Mouse (Mus musculus) lung, postnatal 36 days (tissue): ENCODE results near the gene Gm9958.

Experiments
- DNase-seq: peaks from one replicate; pipeline ENCODE4 v3.0.0; 2022; ENCODE audit warnings: mixed read lengths

Gene Gm9958

DNA sequence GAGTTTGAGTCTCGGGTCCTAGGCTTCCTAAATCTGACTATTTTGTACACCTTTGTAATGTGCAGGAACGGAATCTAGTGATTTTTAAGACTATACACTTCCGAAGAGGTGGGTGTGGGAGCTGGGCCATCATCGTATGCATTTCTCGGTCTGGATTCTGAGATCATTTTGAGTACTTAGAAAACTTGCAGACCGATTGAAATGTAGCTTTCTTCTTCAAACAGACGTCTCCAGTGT, at the start of gene Gm9958:
TSS of gene Gm9958 (plus strand) at position 138 of the 237 bp plus-strand sequence.
- DNase-seq: no peak

GRCm38 (mm10) chr5:90331071-90331470, 35.9 kb upstream of the Gm9958 start:
- peak; percentile 65 for DNase-seq

- no peak for DNase-seq
Measured at GRCm38 (mm10) chr5:90332478-90332877, 34.5 kb upstream of the Gm9958 start.

- DNase-seq: peak; percentile 13
Measured at GRCm38 (mm10) chr5:90338177-90339091, 28.6 kb upstream of the Gm9958 start.

GRCm38 (mm10) chr5:90339129-90339952, 27.7 kb upstream of the Gm9958 start:
- peak; percentile 81 for DNase-seq

DNA sequence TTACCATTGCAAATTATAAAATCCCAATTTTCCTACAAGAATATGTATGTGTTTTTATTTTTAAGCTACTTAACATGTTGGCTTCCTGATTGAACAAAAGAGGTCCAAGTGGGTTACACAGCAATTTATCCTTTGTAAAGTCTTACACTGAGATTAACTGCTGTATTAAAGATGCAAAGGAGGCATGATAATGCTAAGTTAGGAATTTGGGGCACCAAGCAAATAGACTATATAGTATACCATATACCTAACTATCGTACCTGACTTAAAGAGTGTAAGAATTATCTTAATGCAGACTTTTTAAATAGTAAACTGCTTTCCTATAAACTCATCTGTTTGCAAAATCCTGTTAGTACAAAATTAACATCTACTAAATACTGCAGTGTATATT, 27.1 kb upstream of the Gm9958 start:
- DNase-seq: no peak

- DNase-seq: peak; percentile 12
Measured at GRCm38 (mm10) chr5:90340847-90341246, 26.2 kb upstream of the Gm9958 start.

DNA sequence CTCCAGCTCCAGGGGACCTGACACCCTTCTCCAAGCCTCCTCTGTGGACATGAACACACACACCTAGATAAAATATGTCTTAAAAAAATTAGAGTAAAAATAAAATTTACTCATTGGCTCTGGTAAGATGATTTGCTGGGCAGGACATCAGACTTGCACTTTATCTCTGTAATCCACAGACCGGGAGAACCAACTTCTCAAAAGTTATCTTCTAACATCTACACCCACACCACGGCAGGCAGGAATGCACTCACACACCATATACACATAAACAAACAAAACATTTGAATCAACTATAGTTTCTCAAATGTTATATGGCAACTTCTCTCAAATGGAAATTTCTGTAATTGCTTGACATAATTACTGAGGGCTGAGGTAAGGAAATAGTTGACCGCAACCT, 20.1 kb upstream of the Gm9958 start:
- DNase-seq: no peak

DNA sequence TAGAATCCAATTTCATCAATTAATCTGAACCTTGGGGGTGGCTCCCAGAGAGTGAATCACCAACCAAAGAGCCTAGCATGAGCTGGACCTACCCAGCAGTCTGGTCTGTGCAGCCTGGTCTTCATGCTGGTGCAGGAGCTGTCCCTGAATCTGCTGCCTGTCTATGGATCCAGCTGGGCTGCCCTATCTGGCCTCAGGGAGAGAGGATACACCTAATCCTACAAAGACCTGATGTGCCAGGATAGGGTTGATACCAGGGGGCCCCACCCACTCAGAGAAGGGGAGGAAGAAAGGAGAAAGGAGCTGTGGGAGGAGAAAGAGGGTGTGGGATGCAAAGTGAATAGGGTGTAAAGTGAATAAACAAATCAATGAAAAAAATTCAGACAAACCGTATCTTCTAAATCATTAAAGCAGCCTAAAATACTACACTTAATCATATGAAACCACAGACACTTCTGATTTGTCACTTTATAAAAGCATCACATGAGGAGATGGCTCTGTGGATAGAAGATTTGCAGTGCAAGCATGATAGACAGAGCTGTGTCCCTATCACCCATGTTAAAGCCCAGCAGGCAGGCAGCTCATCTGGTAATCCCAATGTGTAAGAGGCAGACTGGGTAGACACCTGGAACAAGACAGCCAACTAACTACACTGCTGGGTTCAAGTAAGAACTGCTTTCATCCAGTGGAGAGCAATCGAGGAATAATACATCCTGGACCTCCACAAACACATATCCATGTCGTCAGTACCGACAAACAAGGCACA, 13.3 kb upstream of the Gm9958 start:
- no peak for DNase-seq

DNA sequence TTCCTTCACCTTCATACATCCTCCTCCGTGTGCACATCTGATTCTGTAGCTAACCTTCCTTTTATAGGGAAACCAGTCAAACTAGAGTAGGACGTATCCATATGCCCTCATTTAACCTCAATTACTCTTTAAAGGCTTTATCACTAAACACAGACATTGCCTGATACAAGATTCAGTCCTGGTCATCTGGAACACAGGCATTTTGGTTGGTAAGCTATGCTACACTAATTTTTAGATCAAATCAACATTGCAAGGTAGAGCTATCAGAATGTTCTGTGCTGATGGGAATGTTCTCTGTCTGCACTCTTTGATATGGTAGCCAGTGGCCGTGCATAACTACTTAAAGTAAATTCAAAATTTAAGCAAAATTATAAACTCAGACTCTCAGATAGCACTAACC, 11.2 kb upstream of the Gm9958 start:
- DNase-seq: no peak

DNA sequence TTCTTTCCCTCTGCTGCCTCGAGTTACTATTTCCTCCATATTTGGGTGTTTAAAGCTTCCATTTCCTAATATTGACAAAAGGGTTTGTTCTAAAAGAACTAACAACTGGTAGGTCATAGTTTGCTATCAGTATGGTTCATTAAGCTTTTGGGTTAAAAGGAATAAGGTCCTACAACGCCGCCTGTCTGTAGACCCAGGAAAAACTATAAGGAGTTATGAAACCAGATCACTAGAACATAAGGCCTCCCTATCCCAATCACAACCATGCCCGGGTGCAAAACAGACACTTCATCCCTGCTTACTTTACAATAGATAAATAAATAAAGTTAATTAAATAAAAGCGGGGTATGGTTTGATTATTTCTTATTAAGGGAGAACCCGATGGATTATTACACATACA, 2.5 kb upstream of the Gm9958 start:
- DNase-seq: peak; percentile 95

DNA sequence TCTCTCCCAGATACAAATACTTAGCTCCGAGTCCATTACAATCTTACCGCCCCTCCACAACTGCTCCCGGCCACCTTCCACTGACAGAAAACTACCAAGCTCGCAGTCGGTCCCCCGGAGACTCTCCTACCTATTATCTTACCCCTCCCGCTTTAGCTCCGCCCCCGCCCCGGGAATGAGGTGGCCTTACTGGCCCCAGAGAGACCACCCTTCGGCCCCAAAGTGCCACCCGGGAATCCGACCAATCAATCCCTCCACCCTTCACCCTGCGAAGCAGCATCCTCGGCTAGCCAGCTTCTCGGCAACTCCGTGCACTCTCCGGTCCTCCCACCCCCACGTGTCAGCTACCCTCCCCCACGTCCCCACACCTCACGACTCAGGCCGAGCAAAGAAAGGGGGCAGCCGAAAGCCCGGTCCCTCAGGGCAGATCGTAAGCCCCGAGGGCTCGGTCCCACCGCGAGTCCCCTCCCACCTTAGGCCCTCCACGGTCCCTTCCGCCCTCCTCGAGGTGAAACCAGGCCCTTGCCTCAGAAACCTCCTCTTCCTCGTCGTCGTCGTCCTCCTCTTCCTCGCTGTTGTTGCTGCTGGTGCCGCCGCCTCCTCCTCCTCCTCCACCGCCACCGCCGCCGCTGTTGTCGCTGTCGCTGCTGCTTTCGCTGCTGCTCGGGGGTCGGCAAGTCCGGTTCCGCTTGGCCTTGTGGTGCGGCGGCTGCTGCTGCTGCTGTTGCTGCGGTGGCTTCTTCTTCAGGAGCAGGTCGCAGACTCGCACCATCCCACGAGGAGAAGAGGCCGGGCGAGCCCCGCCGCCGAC, 1.7 kb upstream of the Gm9958 start:
- DNase-seq: peak; percentile 53

GRCm38 (mm10) chr5:90366121-90367066, 610 bp upstream of the Gm9958 start, which contains the start of gene Ankrd17:
Gene Ankrd17 (minus strand): TSS chr5:90366577.
- peak; percentile 92 for DNase-seq

DNA sequence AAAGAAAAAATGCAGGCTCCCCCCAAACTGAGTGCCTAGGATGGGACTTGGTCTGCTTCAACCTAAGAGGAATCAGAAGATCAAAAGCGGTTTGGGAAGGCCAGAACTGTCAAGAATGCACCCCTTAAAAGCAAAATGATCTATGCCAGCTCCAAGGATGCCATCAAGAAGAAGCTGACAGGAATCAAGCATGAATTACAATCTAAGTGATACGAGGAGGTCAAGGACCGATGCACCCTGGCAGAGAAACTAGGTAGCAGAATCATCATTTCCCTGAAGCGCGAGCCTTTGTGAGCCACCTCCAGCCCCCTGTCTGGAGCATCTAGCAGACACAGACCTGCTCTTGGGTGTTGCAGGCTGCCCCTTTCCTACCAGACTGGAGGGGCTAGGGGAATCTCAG, 3.4 kb downstream of the Gm9958 start:
- DNase-seq: no peak

DNA sequence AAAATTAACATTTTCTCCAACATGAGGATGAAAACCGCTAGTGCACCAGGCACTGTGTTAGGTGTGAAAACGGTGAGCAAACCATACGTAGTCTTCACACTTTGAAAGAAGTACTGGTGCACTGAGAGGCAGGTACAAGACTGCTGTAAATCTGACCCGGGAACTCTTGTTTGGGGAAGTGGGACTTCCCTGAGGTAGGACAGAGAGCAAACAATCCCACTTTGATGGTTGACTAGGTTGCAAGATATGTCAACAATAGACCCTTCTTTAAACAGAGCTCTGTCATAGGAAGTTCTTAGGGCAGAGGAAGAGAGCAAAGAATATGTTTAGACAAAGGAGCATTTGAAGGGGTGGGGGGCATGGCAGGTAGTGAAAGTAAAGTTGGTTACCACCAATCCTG, 6.7 kb downstream of the Gm9958 start:
- no peak for DNase-seq

DNA sequence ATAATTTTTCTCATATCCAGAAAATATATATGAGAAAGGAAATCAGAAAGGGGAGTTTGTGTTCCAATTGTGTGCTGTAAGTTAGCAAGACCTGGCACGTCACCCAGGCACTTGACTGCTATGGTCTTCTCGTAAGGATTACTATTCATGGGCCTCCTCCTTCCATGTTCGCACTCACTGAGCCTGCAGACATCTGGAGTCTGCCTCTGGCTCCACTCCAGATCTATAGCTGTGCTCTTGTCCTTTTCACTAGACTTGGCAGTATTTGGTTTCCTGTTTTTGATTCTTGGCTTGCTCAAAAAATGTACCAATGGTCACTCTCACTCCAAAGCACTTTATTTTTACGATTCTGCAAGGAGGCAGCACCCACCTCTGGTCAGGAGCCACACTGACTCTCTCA, 14.5 kb downstream of the Gm9958 start:
- no peak for DNase-seq

- peak; percentile 63 for DNase-seq
Measured at GRCm38 (mm10) chr5:90383080-90383479, 16.1 kb downstream of the Gm9958 start.

DNA sequence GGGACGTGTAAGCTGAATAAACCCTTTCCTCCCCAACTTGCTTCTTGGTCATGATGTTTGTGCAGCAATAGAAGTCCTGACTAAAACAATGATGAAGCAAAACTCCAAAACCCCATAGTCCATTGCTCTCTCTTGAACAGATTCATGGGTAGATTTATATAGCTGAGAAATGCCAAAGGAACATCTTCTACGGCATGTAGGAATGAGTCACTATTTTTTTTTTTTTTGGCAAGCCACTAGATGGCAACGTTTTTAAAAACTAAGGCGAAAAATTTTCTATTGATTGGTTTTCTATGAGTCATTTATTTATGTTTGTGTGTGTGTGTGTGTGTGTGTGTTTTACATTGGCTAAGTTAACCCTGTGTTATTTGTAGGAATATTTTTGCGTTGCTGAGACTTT, 26.8 kb downstream of the Gm9958 start:
- DNase-seq: no peak

DNA sequence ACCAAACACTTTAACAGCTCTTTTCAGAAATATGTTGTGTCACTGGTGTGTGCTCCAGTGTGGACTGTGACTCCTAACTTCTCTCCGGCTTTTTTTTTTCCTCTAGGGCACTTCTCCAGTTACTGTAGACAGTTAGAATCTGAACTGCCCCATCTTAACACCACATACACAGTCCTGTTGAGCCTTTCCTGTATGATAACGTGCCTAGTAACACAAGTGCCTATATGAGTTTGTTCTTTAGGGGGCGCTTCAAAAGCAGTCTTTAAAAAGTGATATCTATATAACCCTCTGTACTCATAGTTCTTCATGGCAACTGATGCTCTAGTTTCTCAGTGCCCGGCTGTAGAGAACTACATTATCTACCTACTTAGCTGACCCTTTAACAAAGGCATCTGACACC, 27.3 kb downstream of the Gm9958 start:
- DNase-seq: no peak

DNA sequence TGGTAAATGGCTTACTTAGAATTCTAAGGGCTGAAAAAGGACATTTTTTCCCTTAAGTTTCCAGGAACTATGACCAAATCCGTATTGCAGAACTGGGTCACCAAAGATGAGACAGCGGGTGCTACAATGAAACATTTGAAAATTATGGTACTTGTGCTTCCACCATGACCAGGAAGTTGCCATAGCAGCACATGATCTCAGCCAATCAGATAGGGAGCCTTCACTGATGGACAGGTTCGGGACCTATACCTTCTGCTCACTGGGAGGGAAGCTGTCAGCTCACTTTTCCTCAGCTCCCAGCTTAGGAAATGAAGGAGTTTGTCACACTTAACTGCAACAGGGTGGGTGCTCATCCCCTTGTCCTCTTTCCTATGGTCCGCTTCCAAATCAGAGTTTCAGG, 29.8 kb downstream of the Gm9958 start:
- no peak for DNase-seq

GRCm38 (mm10) chr5:90405210-90405609, 38.2 kb downstream of the Gm9958 start:
- peak; percentile 32 for DNase-seq
